Mouse (Mus musculus) thymus, adult 2 months (tissue): ENCODE measurements around the gene Btbd9. TPM values are rescaled to one million over a fixed set of nuclear protein-coding genes. Genes with fewer than 3 reads are reported as not detected.
A peak's percentile ranks its signal among the peaks of the same experiment; 100 is the strongest.

ENCODE experiments used
- DNase-seq: peaks from one replicate; pipeline ENCODE4 v3.0.0; 2021
- H3K27ac ChIP-seq: fragments of 200-500 bp; 2 replicates; pipeline ENCODE4 v1.5.1; 2012; ENCODE audit warnings: low read length, control low read depth; ENCODE audit not compliant: control insufficient read depth, insufficient read depth
- H3K27me3 ChIP-seq: fragments of 200-500 bp; 2 replicates; pipeline ENCODE4 v1.6.1; 2012; ENCODE audit warnings: mild to moderate bottlenecking, low read length, moderate library complexity, mixed read lengths; ENCODE audit not compliant: control insufficient read depth, insufficient read depth
- H3K36me3 ChIP-seq: fragments of 200-500 bp; 2 replicates; pipeline ENCODE4 v1.6.1; 2012; ENCODE audit warnings: mild to moderate bottlenecking, low read length, moderate library complexity; ENCODE audit not compliant: control insufficient read depth, insufficient read depth
- H3K4me1 ChIP-seq: fragments of 200-500 bp; replicated peaks from 2 replicates; pipeline ENCODE4 v1.6.1; 2012; ENCODE audit warnings: low read length; ENCODE audit not compliant: control insufficient read depth, insufficient read depth
- H3K4me3 ChIP-seq: fragments of 200-500 bp; 2 replicates; pipeline ENCODE4 v1.5.1; 2012; ENCODE audit warnings: mild to moderate bottlenecking, low read length, control low read depth, moderate library complexity; ENCODE audit not compliant: control insufficient read depth, insufficient read depth
- CTCF ChIP-seq: fragments of 200-500 bp; IDR thresholded peaks from 2 replicates; pipeline ENCODE4 v1.5.1; 2012; ENCODE audit warnings: mild to moderate bottlenecking, control low read depth, low read length, moderate library complexity, borderline replicate concordance; ENCODE audit not compliant: control insufficient read depth, poor library complexity, insufficient read depth; ENCODE audit errors: extremely low read depth
- POLR2A ChIP-seq: fragments of 200-500 bp; IDR thresholded peaks from 2 replicates; pipeline ENCODE4 v1.6.1; 2012; ENCODE audit warnings: mild to moderate bottlenecking, low read length, control low read depth, moderate library complexity; ENCODE audit not compliant: control insufficient read depth, poor library complexity, insufficient read depth; ENCODE audit errors: extremely low read depth
- WGBS: fragments of 180-500 bp; shearing (Covaris S2); methylation state at CpG from one replicate; pipeline ENCODE4 v1.1.7; 2018; 5-methylcytosine and 5-hydroxymethylcytosine counted together
- polyA plus RNA-seq: library from polyadenylated mRNA; depleted of rRNA; stranded (reverse); fragments of >200 nt; gene quantifications from 2 replicates; pipeline ENCODE4 v1.2.3, GENCODE M21; 2012

Btbd9 gene
- polyA plus RNA-seq, 1 experiment: 29.1 TPM

- H3K27ac ChIP-seq: no peak overlapping the region
- H3K27me3 ChIP-seq: no peaks in the 10 kb centered on the region
- no peak overlapping the region for H3K4me3 ChIP-seq
- peaks cover 35% of the 10 kb centered on the region for H3K4me1 ChIP-seq
- no peak for TF ChIP-seq CTCF
- TF ChIP-seq POLR2A: no peak
- no peak for DNase-seq
- no peaks in the 10 kb centered on the region for H3K36me3 ChIP-seq
- WGBS: 92% methylated on average over 10 of the region's 10 CpGs
Measured at GRCm38 (mm10) chr17:30198422-30198821, 377.9 kb downstream of the Btbd9 start.

- WGBS: 33% methylated on average over 12 of the region's 12 CpGs
- peaks cover 6% of the 10 kb centered on the region for H3K36me3 ChIP-seq
- H3K4me1 ChIP-seq: peaks cover 32% of the 10 kb centered on the region
- peak; percentile 40 for DNase-seq
- H3K4me3 ChIP-seq: 0 out of 2 replicates have a peak overlapping the region, but pooled peaks have one; percentile 6
- H3K27me3 ChIP-seq: no peaks in the 10 kb centered on the region
- TF ChIP-seq POLR2A: no peak
- TF ChIP-seq CTCF: no peak
- H3K27ac ChIP-seq: peak overlapping the region; percentile 25
Measured at GRCm38 (mm10) chr17:30197280-30198030, 378.8 kb downstream of the Btbd9 start.

GRCm38 (mm10) chr17:30196401-30197279 is 379.6 kb downstream of the Btbd9 start:
- Histone ChIP-seq H3K27me3 (no peaks in the 10 kb centered on the region), H3K27ac (peak overlapping the region; percentile 25; the same call in 1 of the 2 replicates), H3K4me3 (no peak overlapping the region), H3K4me1 (peaks cover 32% of the 10 kb centered on the region), H3K36me3 (peaks cover 6% of the 10 kb centered on the region)
- no peak for TF ChIP-seq CTCF
- no peak for TF ChIP-seq POLR2A
- peak; percentile 19 for DNase-seq
- 95% methylated on average over 17 of the region's 17 CpGs for WGBS

- no peaks in the 10 kb centered on the region for H3K27me3 ChIP-seq
- H3K36me3 ChIP-seq: peaks cover 6% of the 10 kb centered on the region
- no peak for DNase-seq
- H3K4me3 ChIP-seq: no peak overlapping the region
- H3K4me1 ChIP-seq: peaks cover 32% of the 10 kb centered on the region
- H3K27ac ChIP-seq: no peak overlapping the region
- no peak for TF ChIP-seq POLR2A
- TF ChIP-seq CTCF: no peak
- 96% methylated on average over 18 of the region's 21 CpGs for WGBS
Measured at GRCm38 (mm10) chr17:30195591-30196183, 380.6 kb downstream of the Btbd9 start.

- Histone ChIP-seq H3K36me3 (peaks cover 6% of the 10 kb centered on the region), H3K4me1 (peaks cover 24% of the 10 kb centered on the region), H3K27ac (no peak overlapping the region), H3K4me3 (no peak overlapping the region), H3K27me3 (no peaks in the 10 kb centered on the region)
- WGBS: 94% methylated on average over 11 of the region's 11 CpGs
- TF ChIP-seq POLR2A: no peak
- no peak for DNase-seq
Measured at GRCm38 (mm10) chr17:30194629-30195445, 381.5 kb downstream of the Btbd9 start.
